ENCODE assay signal across 12 mouse cellular contexts in genomic region chr14:8243136-8243888, GRCm38 (mm10). TPM values are rescaled to one million over a fixed set of nuclear protein-coding genes. Genes with fewer than 3 reads are reported as not detected.
DNase-seq lines count a peak whose midpoint lies in the region; ATAC-seq and TF ChIP-seq lines count a peak whose summit lies in the region.
"Had no signal": no experiment of that assay in that cellular context is flagged by ENCODE, and none has a peak within 500 bp of the region (broad histone marks: within the 10 kb centered on the region; RNA-seq: fewer than 3 reads in every experiment).

No protein-coding gene starts in this region.

- H3K4me1 ChIP-seq in kidney, adult 2 months (ENCODE audit: control insufficient read depth, insufficient read depth, low read length), result peaks cover 18% of the 10 kb centered on the region; the same call in 1 of the 2 replicates
- no peaks in the 10 kb centered on the region for H3K4me1 ChIP-seq in intestine, embryonic 16.5 days (ENCODE audit: control insufficient read depth, insufficient read depth, low read length)
- H3K4me1 ChIP-seq in liver, embryonic 15.5 days (replicated peaks), result peaks cover 7% of the 10 kb centered on the region
- H3K4me1 ChIP-seq: limb, embryonic 13.5 days had no signal

- DNase-seq in kidney, adult 2 months, result peak; percentile 75
- no peak for DNase-seq in kidney, adult 8-10 months
- DNase-seq in retina, postnatal 1 day, result peak; percentile 78
- no peak for DNase-seq in urinary bladder, adult 18-20 months (ENCODE audit: low spot score in 2 of 2)
- DNase-seq in urinary bladder, postnatal 10 days (ENCODE audit: low spot score), result no peak
- DNase-seq: adrenal gland, adult 8-10 months; thymus, postnatal 25 days had no signal

- H3K9ac ChIP-seq in intestine, embryonic 16.5 days (ENCODE audit: low read depth, low read length), result peak overlapping the region; percentile 27; the same call in 1 of the 2 replicates
- H3K9ac ChIP-seq in liver, embryonic 15.5 days, result no peak overlapping the region
- H3K9ac ChIP-seq: heart, embryonic 12.5 days; limb, embryonic 13.5 days had no signal

- TF ChIP-seq POLR2A in kidney, adult 2 months (IDR thresholded peaks at IDR 0.05; ENCODE audit: low read depth, low read length), result no peak

- H3K9me3 ChIP-seq in intestine, embryonic 16.5 days (ENCODE audit: control insufficient read depth, low read length), result no peaks in the 10 kb centered on the region
- no peaks in the 10 kb centered on the region for H3K9me3 ChIP-seq in liver, embryonic 15.5 days (replicated peaks)
- H3K9me3 ChIP-seq: heart, embryonic 12.5 days; limb, embryonic 13.5 days had no signal

- H3K4me3 ChIP-seq in kidney, adult 2 months (ENCODE audit: insufficient read depth, low read depth, low read length), result no peak overlapping the region
- no peak overlapping the region for H3K4me3 ChIP-seq in intestine, embryonic 16.5 days (ENCODE audit: low read length)
- no peak overlapping the region for H3K4me3 ChIP-seq in liver, embryonic 15.5 days (replicated peaks)
- H3K4me3 ChIP-seq: heart, embryonic 12.5 days; limb, embryonic 13.5 days had no signal

- 61% methylated on average over 8 of the region's 8 CpGs for WGBS in kidney, adult 2 months
- 53% methylated on average over 8 of the region's 8 CpGs for WGBS in intestine, embryonic 16.5 days
- 54% methylated on average over 8 of the region's 8 CpGs for WGBS in liver, embryonic 15.5 days (ENCODE audit: insufficient replicate concordance)

- peak overlapping the region; percentile 60; the same call in 1 of the 2 replicates for H3K27ac ChIP-seq in kidney, adult 2 months (ENCODE audit: insufficient read depth, low read depth, low read length)
- H3K27ac ChIP-seq in intestine, embryonic 16.5 days (ENCODE audit: low read length), result no peak overlapping the region
- H3K27ac ChIP-seq in liver, embryonic 15.5 days (replicated peaks), result peak overlapping the region; percentile 71
- H3K27ac ChIP-seq: limb, embryonic 13.5 days had no signal

- no peak for TF ChIP-seq CTCF in kidney, adult 2 months (conservative IDR thresholded peaks at IDR 0.05; ENCODE audit: insufficient read depth, insufficient read length, low read depth, low read length)

- H3K27me3 ChIP-seq in kidney, adult 2 months (replicated peaks; ENCODE audit: control insufficient read depth, insufficient read depth, low read length), result no peaks in the 10 kb centered on the region
- H3K27me3 ChIP-seq in intestine, embryonic 16.5 days (replicated peaks; ENCODE audit: control insufficient read depth, insufficient read depth, low read length), result no peaks in the 10 kb centered on the region
- H3K27me3 ChIP-seq in liver, embryonic 15.5 days, result no peaks in the 10 kb centered on the region
- H3K27me3 ChIP-seq: CH12.LX; heart, embryonic 12.5 days; limb, embryonic 13.5 days had no signal

- no peak overlapping the region for H3K4me2 ChIP-seq in intestine, embryonic 16.5 days (ENCODE audit: low read depth, low read length)
- H3K4me2 ChIP-seq in liver, embryonic 15.5 days, result no peak overlapping the region
- H3K4me2 ChIP-seq: heart, embryonic 12.5 days; limb, embryonic 13.5 days had no signal

- no peaks in the 10 kb centered on the region for H3K36me3 ChIP-seq in kidney, adult 2 months (ENCODE audit: control insufficient read depth, insufficient read depth, low read length)
- no peaks in the 10 kb centered on the region for H3K36me3 ChIP-seq in intestine, embryonic 16.5 days (ENCODE audit: control insufficient read depth, insufficient read depth, low read length)
- H3K36me3 ChIP-seq in liver, embryonic 15.5 days (replicated peaks), result peaks cover 7% of the 10 kb centered on the region; the same call in 1 of the 2 replicates
- H3K36me3 ChIP-seq: heart, embryonic 12.5 days; limb, embryonic 13.5 days had no signal

- ATAC-seq in intestine, embryonic 16.5 days, result no peak
- ATAC-seq in liver, embryonic 15.5 days (ENCODE audit: insufficient read depth), result no peak

RNA-seq across cellular contexts. Expression of gene Acox2, which starts 15.8 kb away (rescaled TPM):
- 190 and 252 TPM in 2 replicates for polyA plus RNA-seq in kidney, adult 2 months (2012; rRNA removed)
- 1.1 and 1.4 TPM in 2 replicates for polyA plus RNA-seq in intestine, embryonic 16.5 days (2015; fragmentation: Nextera tagmentation; extraction: Ambion mirVana)
- 47.0 and 60.4 TPM in 2 replicates for polyA plus RNA-seq in liver, embryonic 15.5 days (2015; fragmentation: Nextera tagmentation; extraction: Ambion mirVana)
- polyA plus RNA-seq: limb, embryonic 13.5 days had no signal

RNA-seq across cellular contexts. Expression of gene Kctd6, which starts 29.4 kb away (rescaled TPM):
- polyA plus RNA-seq in kidney, adult 2 months (2012; rRNA removed), result 16.2 and 17.2 TPM in 2 replicates
- polyA plus RNA-seq in intestine, embryonic 16.5 days (2015; fragmentation: Nextera tagmentation; extraction: Ambion mirVana), result 2.1 and 2.2 TPM in 2 replicates
- polyA plus RNA-seq in liver, embryonic 15.5 days (2015; fragmentation: Nextera tagmentation; extraction: Ambion mirVana), result 5.7 and 6.0 TPM in 2 replicates

Comparison
In these comparisons a context has a peak if more than half of its experiments do, and no peak if none do; other contexts are left out.
1. DNase-seq: peak in kidney, adult 2 months (single experiment) and retina, postnatal 1 day (single experiment); none in kidney, adult 8-10 months (0 of 2), urinary bladder, adult 18-20 months (0 of 2) and urinary bladder, postnatal 10 days (single experiment).
2. RNA of gene Acox2, which starts 15.8 kb away (polyA plus RNA-seq): 190 to 252 TPM in kidney, adult 2 months and 47.0 to 60.4 TPM in liver, embryonic 15.5 days; 1.1 to 1.4 TPM in intestine, embryonic 16.5 days; every median in the first group is over 10 times any median in the second.